Mouse (Mus musculus): ENCODE measurements around the gene Nde1. TPM values are rescaled to one million over a fixed set of nuclear protein-coding genes. Genes with fewer than 3 reads are reported as not detected.
A peak's percentile ranks its signal among the peaks of the same experiment; 100 is the strongest.
"Not testable (repeated sequence)": the region's sequence is repeated elsewhere in the genome, so short reads cannot be mapped to it uniquely, and the experiment has no call there.

Gene Nde1
- polyA plus RNA-seq, 1 experiment, result 16.5 TPM

- no peaks in the 10 kb centered on the region for H3K4me1 ChIP-seq (ENCODE audit: control insufficient read depth, insufficient read depth, insufficient read length, low read length)
- H3K27ac ChIP-seq (replicated peaks; ENCODE audit: low read depth, low read length), result no peak overlapping the region
- H3K4me3 ChIP-seq (ENCODE audit: insufficient read depth, low read depth, low read length), result no peak overlapping the region
These were observed 15.4 kb upstream of the Nde1 start for GRCm38 (mm10) chr16:14147712-14148111.

DNA sequence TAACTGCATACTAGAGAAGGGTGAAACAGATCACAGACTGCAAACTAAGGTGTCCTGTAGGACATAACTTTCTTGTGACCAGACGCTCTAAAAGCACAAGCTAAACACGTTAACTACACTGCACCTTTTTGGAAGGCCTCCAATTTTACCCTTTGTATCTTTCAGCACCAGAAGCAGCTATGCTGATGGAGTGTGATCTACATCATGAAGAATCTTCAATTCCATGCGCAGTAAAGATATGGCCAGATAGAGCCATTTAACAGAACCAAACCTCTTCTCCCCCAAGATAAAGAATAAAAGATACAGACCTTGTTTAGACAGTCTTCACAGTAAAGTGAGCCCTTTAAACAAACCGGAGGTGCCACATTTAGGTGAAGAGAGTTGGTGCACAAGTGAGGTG, 11.4 kb upstream of the Nde1 start:
- H3K4me3 ChIP-seq (ENCODE audit: insufficient read depth, low read depth, low read length), result no peak overlapping the region
- H3K4me1 ChIP-seq (ENCODE audit: control insufficient read depth, insufficient read depth, insufficient read length, low read length), result no peaks in the 10 kb centered on the region
- H3K27ac ChIP-seq (replicated peaks; ENCODE audit: low read depth, low read length), result no peak overlapping the region

DNA sequence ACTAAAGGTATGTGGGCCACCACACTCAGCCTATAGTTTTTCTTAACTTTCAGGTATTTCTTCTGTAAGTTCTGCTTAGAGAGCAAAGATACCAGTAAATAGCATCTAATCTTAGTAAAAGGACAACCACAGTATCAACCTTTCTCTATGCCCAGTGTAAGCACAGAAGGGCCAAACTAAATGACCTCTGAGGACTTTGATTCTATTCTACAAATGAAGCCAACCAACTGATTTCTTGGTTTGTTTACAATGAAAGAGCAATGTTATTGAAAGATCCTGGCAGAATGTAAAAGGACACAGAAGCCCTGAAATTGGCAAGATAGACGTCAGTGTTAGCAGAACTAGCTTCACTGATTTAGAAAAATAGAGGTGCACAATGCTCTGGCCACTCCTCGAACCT, 7.4 kb upstream of the Nde1 start:
- H3K4me3 ChIP-seq (ENCODE audit: insufficient read depth, low read depth, low read length); H3K4me1 ChIP-seq (ENCODE audit: control insufficient read depth, insufficient read depth, insufficient read length, low read length); H3K27ac ChIP-seq (replicated peaks; ENCODE audit: low read depth, low read length): not testable (repeated sequence)

DNA sequence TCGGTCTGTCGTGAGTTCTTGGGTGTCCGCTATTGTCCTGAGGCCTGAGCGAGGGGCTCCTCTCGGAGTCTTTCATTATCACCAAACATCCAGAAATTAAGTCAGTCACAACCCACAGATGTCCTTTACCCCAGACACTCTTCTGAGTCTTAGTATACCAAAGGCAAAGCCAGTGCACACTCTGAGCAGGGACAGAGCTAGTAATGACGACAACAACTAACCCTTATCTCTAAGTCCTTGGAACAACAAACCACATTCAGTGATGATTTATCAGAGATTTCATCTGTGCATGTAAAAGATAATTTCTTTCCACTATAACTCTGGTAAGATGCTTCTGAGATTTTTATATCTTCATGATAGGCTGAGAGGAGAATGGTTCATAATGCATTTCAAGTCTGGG, 6.8 kb upstream of the Nde1 start:
- H3K4me1 ChIP-seq (ENCODE audit: control insufficient read depth, insufficient read depth, insufficient read length, low read length), result no peaks in the 10 kb centered on the region
- no peak overlapping the region for H3K27ac ChIP-seq (replicated peaks; ENCODE audit: low read depth, low read length)
- no peak overlapping the region for H3K4me3 ChIP-seq (ENCODE audit: insufficient read depth, low read depth, low read length)

DNA sequence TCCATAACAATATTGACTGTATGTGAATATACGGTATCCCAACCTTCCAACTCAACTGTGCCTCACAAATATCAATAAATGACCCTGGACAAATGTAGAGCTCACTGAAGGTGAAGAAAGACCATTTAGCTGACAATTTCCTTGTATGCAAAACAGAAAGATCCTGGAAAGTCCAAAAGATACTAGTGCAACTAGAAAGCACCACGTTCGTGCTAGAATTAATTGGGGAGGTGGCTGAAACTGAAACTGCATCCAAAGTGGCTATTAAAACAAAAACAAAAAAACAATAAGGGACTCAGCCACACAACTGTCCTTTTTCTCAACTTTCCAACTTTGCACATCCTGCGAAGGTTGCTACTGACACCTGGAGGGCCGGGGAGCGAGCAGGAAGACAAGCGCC, 4.5 kb upstream of the Nde1 start:
- peak overlapping the region; percentile 81 for H3K27ac ChIP-seq (replicated peaks; ENCODE audit: low read depth, low read length)

GRCm38 (mm10) chr16:14158936-14159745, 3.9 kb upstream of the Nde1 start:
- Histone ChIP-seq H3K27ac (replicated peaks; ENCODE audit: low read depth, low read length) (peak overlapping the region; percentile 86), H3K4me1 (ENCODE audit: control insufficient read depth, insufficient read depth, insufficient read length, low read length) (no peaks in the 10 kb centered on the region), H3K4me3 (ENCODE audit: insufficient read depth, low read depth, low read length) (peak overlapping the region; percentile 91)

More for the DNA sequence above, 4.5 kb upstream of the Nde1 start:
- Histone ChIP-seq H3K4me1 (ENCODE audit: control insufficient read depth, insufficient read depth, insufficient read length, low read length) (no peaks in the 10 kb centered on the region), H3K4me3 (ENCODE audit: insufficient read depth, low read depth, low read length) (peak overlapping the region; percentile 91)

DNA sequence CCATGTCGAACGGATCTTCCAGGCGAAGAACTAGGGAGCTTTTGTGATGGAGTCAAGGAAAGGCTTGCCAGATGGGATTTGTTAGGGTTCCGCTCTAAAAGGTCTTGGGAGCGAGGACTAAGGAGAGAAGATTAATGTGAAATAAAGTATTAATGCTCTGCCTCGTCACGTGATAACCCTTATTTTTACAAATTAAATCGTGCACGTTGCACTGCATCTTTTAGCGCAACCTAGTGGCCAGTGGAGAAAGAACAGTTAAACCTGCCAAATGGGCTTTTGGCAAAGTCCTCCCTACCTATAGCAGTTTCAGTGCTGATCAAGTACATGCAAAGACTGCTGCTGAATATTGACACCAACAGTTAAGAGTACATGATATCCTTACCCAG, 3.3 kb upstream of the Nde1 start:
- Histone ChIP-seq H3K4me1 (ENCODE audit: control insufficient read depth, insufficient read depth, insufficient read length, low read length) (no peaks in the 10 kb centered on the region), H3K4me3 (ENCODE audit: insufficient read depth, low read depth, low read length) (peak overlapping the region; percentile 77), H3K27ac (replicated peaks; ENCODE audit: low read depth, low read length) (peak overlapping the region; percentile 86)

DNA sequence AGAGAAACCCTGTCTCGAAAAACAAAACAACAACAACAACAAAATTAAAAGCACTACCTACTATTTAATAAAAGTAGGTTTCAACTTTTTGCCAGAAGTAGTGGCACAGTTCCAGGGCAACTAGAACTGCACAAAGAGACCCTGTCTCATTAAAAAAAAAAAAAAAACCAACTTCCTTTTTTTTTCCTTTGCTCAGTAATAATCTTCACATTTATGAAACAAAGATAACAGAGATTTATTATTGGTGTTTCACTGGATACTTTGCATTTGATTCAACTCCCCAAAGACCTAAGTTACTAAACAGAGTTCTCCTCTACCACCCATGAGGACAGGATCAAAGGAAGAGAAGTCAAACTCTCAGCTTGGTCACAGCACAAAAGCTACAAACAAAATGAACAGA, 2.1 kb upstream of the Nde1 start:
- Histone ChIP-seq H3K27ac (replicated peaks; ENCODE audit: low read depth, low read length) (no peak overlapping the region), H3K4me3 (ENCODE audit: insufficient read depth, low read depth, low read length) (no peak overlapping the region), H3K4me1 (ENCODE audit: control insufficient read depth, insufficient read depth, insufficient read length, low read length) (no peaks in the 10 kb centered on the region)

- Histone ChIP-seq H3K27ac (replicated peaks; ENCODE audit: low read depth, low read length) (peak overlapping the region; percentile 29), H3K4me1 (ENCODE audit: control insufficient read depth, insufficient read depth, insufficient read length, low read length) (no peaks in the 10 kb centered on the region), H3K4me3 (ENCODE audit: insufficient read depth, low read depth, low read length) (peak overlapping the region; percentile 78)
These were observed 656 bp downstream of the Nde1 start for GRCm38 (mm10) chr16:14163731-14164130.

GRCm38 (mm10) chr16:14166490-14166889, 3.4 kb downstream of the Nde1 start:
- no peak overlapping the region for H3K27ac ChIP-seq (replicated peaks; ENCODE audit: low read depth, low read length)
- H3K4me1 ChIP-seq (ENCODE audit: control insufficient read depth, insufficient read depth, insufficient read length, low read length), result no peaks in the 10 kb centered on the region
- no peak overlapping the region for H3K4me3 ChIP-seq (ENCODE audit: insufficient read depth, low read depth, low read length)

DNA sequence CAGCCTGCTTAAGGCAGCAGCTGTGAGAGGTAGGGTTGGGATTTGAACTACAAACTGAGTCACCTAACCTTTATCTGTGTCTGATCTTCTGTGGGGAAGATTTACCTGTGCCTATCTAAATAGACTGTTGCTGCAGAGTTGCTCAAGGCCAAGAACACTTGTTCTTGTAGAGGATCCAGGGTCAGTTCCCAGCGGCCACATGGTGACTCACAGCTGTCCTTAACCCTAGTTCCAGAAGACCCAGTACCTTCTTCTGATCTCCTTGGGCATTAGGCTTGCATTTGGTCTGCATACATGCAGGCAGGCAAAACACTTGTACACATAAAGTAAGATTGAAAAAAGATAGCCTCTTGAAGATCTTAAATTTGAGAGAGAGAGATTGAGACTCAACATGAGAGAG, 6.6 kb downstream of the Nde1 start:
- no peak overlapping the region for H3K27ac ChIP-seq (replicated peaks; ENCODE audit: low read depth, low read length)
- H3K4me3 ChIP-seq (ENCODE audit: insufficient read depth, low read depth, low read length), result no peak overlapping the region
- H3K4me1 ChIP-seq (ENCODE audit: control insufficient read depth, insufficient read depth, insufficient read length, low read length), result no peaks in the 10 kb centered on the region

GRCm38 (mm10) chr16:14178041-14178440, 15.0 kb downstream of the Nde1 start:
- Histone ChIP-seq H3K27ac (replicated peaks; ENCODE audit: low read depth, low read length) (peak overlapping the region; percentile 85), H3K4me1 (ENCODE audit: control insufficient read depth, insufficient read depth, insufficient read length, low read length) (peaks cover 10% of the 10 kb centered on the region)

DNA sequence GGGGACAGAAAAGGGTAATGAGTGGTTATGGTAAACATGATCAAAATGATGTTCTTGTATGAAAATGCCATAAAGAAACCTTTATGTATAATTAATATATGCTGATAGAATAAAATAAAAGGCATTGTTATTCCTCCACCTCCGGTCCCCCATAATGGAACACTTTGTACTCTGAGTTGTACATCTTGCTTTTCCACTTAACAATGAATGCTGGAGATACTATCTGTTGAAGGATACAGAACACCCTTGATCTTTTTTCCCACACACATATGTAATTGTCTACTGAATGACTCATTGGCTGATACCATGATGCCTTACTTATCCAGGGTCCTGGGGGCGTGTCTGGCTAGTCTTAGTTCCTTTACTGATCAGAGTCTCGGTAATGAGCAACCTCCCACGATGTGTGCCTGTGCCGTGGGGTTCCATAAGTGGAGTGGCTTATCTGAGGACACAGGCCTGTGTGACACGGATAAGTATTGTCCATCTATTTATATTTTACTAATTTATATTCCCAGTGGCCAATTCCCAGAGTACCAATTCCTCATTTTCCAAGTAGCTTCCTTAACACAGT, 17.2 kb downstream of the Nde1 start:
- Histone ChIP-seq H3K27ac (replicated peaks; ENCODE audit: low read depth, low read length) (no peak overlapping the region), H3K4me3 (ENCODE audit: insufficient read depth, low read depth, low read length) (no peak overlapping the region), H3K4me1 (ENCODE audit: control insufficient read depth, insufficient read depth, insufficient read length, low read length) (peaks cover 10% of the 10 kb centered on the region)

More at GRCm38 (mm10) chr16:14178041-14178440, 15.0 kb downstream of the Nde1 start:
- H3K4me3 ChIP-seq (ENCODE audit: insufficient read depth, low read depth, low read length), result no peak overlapping the region

DNA sequence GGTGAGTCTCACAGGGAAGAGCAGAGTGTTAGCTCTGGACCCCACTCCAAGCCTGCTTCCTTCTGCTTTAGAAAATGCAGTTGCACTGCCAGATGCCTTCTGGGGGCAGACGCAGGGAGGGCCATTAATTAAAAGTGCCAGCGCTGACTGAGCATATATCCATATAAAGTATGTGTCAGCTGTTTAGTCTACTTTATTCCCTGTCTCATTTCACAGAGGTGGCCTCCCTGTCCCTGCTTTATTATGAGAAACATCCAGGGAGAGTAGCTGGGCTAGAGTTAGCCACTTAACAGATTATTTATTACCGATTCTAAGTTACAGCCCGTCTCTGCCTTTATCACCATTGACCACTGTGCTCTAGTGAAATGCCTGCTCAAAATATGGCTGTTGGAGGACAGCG, 19.3 kb downstream of the Nde1 start:
- Histone ChIP-seq H3K4me1 (ENCODE audit: control insufficient read depth, insufficient read depth, insufficient read length, low read length) (peaks cover 5% of the 10 kb centered on the region), H3K27ac (replicated peaks; ENCODE audit: low read depth, low read length) (no peak overlapping the region), H3K4me3 (ENCODE audit: insufficient read depth, low read depth, low read length) (no peak overlapping the region)

DNA sequence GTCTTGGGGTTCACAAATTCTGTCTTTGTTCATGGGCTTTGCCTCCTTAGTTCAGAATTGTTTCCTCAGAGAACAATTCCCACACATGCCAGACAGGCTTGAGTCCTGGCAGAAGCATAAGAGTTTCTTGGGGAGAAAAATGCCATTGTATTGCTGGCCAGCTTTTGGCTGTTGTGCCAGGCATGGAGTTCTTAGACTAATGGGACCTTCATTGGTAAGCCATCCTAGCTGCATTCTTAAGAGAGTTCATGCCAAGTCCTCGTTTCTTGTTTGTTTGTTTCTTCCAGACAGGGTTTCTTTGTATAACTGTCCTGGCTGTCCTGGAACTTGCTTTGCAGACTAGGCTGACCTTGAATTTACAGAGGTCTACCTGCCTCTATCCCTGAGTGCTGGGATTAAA, 20.8 kb downstream of the Nde1 start:
- no peak overlapping the region for H3K4me3 ChIP-seq (ENCODE audit: insufficient read depth, low read depth, low read length)
- no peaks in the 10 kb centered on the region for H3K4me1 ChIP-seq (ENCODE audit: control insufficient read depth, insufficient read depth, insufficient read length, low read length)
- no peak overlapping the region for H3K27ac ChIP-seq (replicated peaks; ENCODE audit: low read depth, low read length)

- no peaks in the 10 kb centered on the region for H3K4me1 ChIP-seq (ENCODE audit: control insufficient read depth, insufficient read depth, insufficient read length, low read length)
- no peak overlapping the region for H3K4me3 ChIP-seq (ENCODE audit: insufficient read depth, low read depth, low read length)
- H3K27ac ChIP-seq (replicated peaks; ENCODE audit: low read depth, low read length), result no peak overlapping the region
These were observed 22.4 kb downstream of the Nde1 start for GRCm38 (mm10) chr16:14185516-14185915.
